Mouse (Mus musculus) E14TG2a.4 (cell line): ENCODE measurements at regions not wholly inside any gene's neighbourhood (a gene's known extent, or its start where the extent isn't known, plus 50 kb on each side); places are given as distances from the start of the nearest gene placed in this dataset.

Experiments
- CTCF ChIP-seq: conservative IDR thresholded peaks from 2 replicates; pipeline ENCODE4 v1.5.1; 2014; ENCODE audit warnings: low read length
- NANOG ChIP-seq: IDR thresholded peaks from 2 replicates; pipeline ENCODE4 v1.6.1; 2014; ENCODE audit warnings: borderline replicate concordance, low read length, mixed read lengths

DNA sequence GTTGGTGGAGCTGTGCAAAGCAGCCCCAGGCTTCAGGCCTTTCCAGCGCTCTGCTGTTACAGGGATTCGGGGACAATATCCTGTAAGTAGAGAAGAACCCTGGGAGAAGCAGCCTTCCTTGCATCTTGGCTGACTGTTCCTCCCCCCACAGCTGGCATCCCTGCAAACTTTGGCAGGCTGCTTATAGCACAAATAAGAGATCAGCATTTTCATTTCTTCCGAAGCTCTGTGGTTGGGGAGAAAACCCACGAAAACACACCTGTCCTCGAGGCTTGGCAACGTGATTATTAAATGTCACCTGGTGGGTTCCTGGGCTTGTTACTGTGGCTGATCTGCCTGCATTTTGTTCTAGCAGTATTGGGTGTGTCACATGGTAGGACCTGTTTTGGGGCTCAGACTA is 86.5 kb upstream of the Eef2kmt start:
- TF ChIP-seq CTCF, result no peak
- no peak for TF ChIP-seq NANOG
